Mouse (Mus musculus) hindbrain, embryonic 16.5 days (tissue): Measurements from ENCODE around the gene Mgrn1. TPM values are rescaled to one million over a fixed set of nuclear protein-coding genes. Genes with fewer than 3 reads are reported as not detected.
A peak's percentile ranks its signal among the peaks of the same experiment; 100 is the strongest.

Source experiments
- ATAC-seq: fragments of 200-750 bp; cut with Nextera tagmentation; 2 replicates; pipeline ENCODE4 v1.8.0; 2017; ENCODE audit warnings: moderate TSS enrichment, moderate library complexity
- H3K27ac ChIP-seq: fragments of 300-500 bp; sonication (generic); 2 replicates; pipeline ENCODE4 v1.5.1; 2014; ENCODE audit warnings: low read depth, mild to moderate bottlenecking, control low read depth, low read length, moderate library complexity
- H3K27me3 ChIP-seq: fragments of 300-500 bp; sonication (generic); replicated peaks from 2 replicates; pipeline ENCODE4 v1.6.1; 2014; ENCODE audit warnings: low read length; ENCODE audit not compliant: control insufficient read depth, insufficient read depth
- H3K36me3 ChIP-seq: fragments of 300-500 bp; sonication (generic); 2 replicates; pipeline ENCODE4 v1.6.1; 2014; ENCODE audit warnings: mild to moderate bottlenecking, low read length, moderate library complexity, mixed read lengths; ENCODE audit not compliant: control insufficient read depth, insufficient read depth
- H3K4me1 ChIP-seq: fragments of 300-500 bp; sonication (generic); 2 replicates; pipeline ENCODE4 v1.6.1; 2014; ENCODE audit warnings: low read depth, low read length; ENCODE audit not compliant: control insufficient read depth, insufficient read depth
- H3K4me2 ChIP-seq: fragments of 300-500 bp; sonication (generic); 2 replicates; pipeline ENCODE4 v1.6.1; 2014; ENCODE audit warnings: mild to moderate bottlenecking, low read length, control low read depth, moderate library complexity
- H3K4me3 ChIP-seq: fragments of 300-500 bp; sonication (generic); 2 replicates; pipeline ENCODE4 v1.5.1; 2014; ENCODE audit warnings: mild to moderate bottlenecking, low read length, control low read depth, moderate library complexity
- H3K9ac ChIP-seq: fragments of 300-500 bp; sonication (generic); 2 replicates; pipeline ENCODE4 v1.6.1; 2014; ENCODE audit warnings: low read depth, mild to moderate bottlenecking, control low read depth, low read length, moderate library complexity
- H3K9me3 ChIP-seq: fragments of 300-500 bp; sonication (generic); 2 replicates; pipeline ENCODE4 v1.6.1; 2014; ENCODE audit warnings: mild to moderate bottlenecking, low read length, moderate library complexity; ENCODE audit not compliant: control insufficient read depth
- WGBS: fragments of 180-500 bp; shearing (Covaris S2); extraction: QIAGEN DNeasy Blood & Tissue Kit; methylation state at CpG from one replicate; pipeline ENCODE4 v1.1.7; 2014; 5-methylcytosine and 5-hydroxymethylcytosine counted together
- polyA plus RNA-seq: library from polyadenylated mRNA; unstranded; fragments of >200 nt; fragmentation: Nextera tagmentation; extraction: Ambion mirVana; gene quantifications from 2 replicates; pipeline ENCODE4 v1.2.1, GENCODE M21; 2015

Mgrn1 gene
- polyA plus RNA-seq, 1 experiment from 2014 or later: 133 TPM

GRCm38 (mm10) chr16:4861392-4861791, 24.7 kb upstream of the Mgrn1 start:
- H3K9me3 ChIP-seq: no peaks in the 10 kb centered on the region
- H3K4me3 ChIP-seq: no peak overlapping the region
- H3K27me3 ChIP-seq: no peaks in the 10 kb centered on the region
- H3K27ac ChIP-seq: no peak overlapping the region
- no peaks in the 10 kb centered on the region for H3K4me1 ChIP-seq
- H3K4me2 ChIP-seq: no peak overlapping the region
- 0 out of 2 replicates have a peak, but pooled peaks have one; percentile 14 for ATAC-seq
- 50% methylated on average over 10 of the region's 10 CpGs for WGBS
- H3K36me3 ChIP-seq: no peaks in the 10 kb centered on the region
- no peak overlapping the region for H3K9ac ChIP-seq

DNA sequence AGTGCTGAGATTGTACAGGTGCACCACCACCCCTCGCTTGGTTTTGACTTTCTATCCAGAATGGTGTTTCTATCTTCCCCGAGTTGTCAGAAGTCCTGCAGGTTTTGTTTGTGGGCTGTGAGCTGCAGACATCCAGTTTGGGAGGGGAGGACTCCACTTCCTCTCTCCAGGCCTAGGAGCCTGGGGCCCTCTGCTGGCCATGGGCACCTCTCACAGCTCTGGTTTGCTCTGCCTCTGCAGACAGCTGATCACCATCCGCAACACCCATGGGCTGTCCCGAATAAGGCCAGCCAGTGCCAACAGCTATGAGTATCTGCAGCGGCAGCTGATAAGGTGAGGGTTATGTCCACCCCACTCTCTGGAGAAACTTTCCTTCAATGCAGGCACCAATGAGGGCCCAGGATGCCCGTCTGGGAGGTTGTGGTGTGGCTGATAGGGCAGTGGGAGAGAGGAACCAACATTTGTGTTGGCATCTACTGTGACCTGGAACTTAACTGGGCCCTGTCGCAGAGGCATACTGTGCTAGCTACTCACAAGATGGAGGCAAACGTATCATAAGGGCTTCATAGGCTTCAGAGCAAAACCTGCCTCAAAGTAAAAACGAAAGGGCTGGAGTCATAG, 23.1 kb upstream of the Mgrn1 start:
- Histone ChIP-seq H3K4me2 (no peak overlapping the region), H3K4me1 (no peaks in the 10 kb centered on the region), H3K9me3 (no peaks in the 10 kb centered on the region), H3K9ac (no peak overlapping the region), H3K36me3 (no peaks in the 10 kb centered on the region), H3K4me3 (no peak overlapping the region), H3K27ac (no peak overlapping the region), H3K27me3 (no peaks in the 10 kb centered on the region)
- WGBS: 58% methylated on average over 9 of the region's 9 CpGs
- ATAC-seq: peak; percentile 81

GRCm38 (mm10) chr16:4863742-4864141, 22.3 kb upstream of the Mgrn1 start:
- no peak for ATAC-seq
- WGBS: 79% methylated on average over 8 of the region's 8 CpGs

GRCm38 (mm10) chr16:4866101-4866695, 19.9 kb upstream of the Mgrn1 start:
- H3K27ac ChIP-seq: no peak overlapping the region
- no peak for ATAC-seq
- H3K9ac ChIP-seq: no peak overlapping the region
- no peak overlapping the region for H3K4me3 ChIP-seq
- H3K4me1 ChIP-seq: no peaks in the 10 kb centered on the region
- H3K27me3 ChIP-seq: no peaks in the 10 kb centered on the region
- H3K36me3 ChIP-seq: peaks cover 10% of the 10 kb centered on the region; the same call in 1 of the 2 replicates
- H3K4me2 ChIP-seq: no peak overlapping the region
- H3K9me3 ChIP-seq: no peaks in the 10 kb centered on the region
- WGBS: 73% methylated on average over 7 of the region's 7 CpGs

More at GRCm38 (mm10) chr16:4863742-4864141, 22.3 kb upstream of the Mgrn1 start:
- Histone ChIP-seq H3K4me3 (no peak overlapping the region), H3K4me2 (no peak overlapping the region), H3K36me3 (no peaks in the 10 kb centered on the region), H3K4me1 (no peaks in the 10 kb centered on the region), H3K9ac (no peak overlapping the region), H3K27ac (no peak overlapping the region), H3K27me3 (no peaks in the 10 kb centered on the region), H3K9me3 (no peaks in the 10 kb centered on the region)

DNA sequence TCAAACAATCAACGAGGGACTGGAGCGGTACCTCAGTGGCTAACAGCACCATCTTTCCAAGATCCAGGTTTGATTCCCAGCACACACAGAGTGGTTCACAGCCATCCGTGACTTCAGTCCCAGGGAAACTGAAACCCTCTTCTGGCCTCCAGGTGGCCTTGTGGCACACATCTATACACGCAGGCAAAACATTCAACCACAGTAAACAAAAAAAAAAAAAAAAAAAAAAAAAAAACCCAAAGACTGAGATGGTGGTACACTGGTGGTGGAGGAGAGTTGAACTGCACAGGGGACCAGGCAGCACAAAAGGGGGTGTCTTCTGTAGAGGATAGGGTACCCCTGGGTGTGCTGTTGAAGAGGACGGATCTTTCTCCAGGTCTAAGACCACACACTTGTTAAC, 15.6 kb upstream of the Mgrn1 start:
- 93% methylated on average over 5 of the region's 5 CpGs for WGBS
- ATAC-seq: no peak
- H3K27ac ChIP-seq: no peak overlapping the region

DNA sequence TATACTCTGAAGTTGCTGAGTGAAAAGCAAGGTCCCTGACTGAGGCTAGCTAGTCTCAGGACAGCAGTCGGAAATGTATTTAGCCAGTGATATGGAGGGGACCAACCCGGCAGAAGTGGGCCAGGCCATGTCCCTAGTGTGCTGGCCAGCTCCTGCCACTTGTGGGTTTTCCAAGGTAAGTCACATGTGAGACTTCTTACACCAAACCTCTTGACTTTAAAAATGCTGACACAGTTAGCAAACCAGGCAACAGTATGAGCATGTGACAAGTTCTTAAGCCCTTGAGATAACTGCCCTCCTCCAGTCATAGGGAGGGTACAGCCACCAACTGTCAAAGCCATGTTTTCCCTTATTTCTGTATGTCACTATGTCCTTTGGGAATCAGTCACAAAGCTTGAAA, 14.1 kb upstream of the Mgrn1 start:
- H3K4me1 ChIP-seq: peaks cover 7% of the 10 kb centered on the region
- 86% methylated on average over 2 of the region's 2 CpGs for WGBS
- no peaks in the 10 kb centered on the region for H3K27me3 ChIP-seq
- H3K36me3 ChIP-seq: peaks cover 13% of the 10 kb centered on the region; the same call in 1 of the 2 replicates
- H3K9ac ChIP-seq: no peak overlapping the region
- H3K4me3 ChIP-seq: no peak overlapping the region
- H3K9me3 ChIP-seq: no peaks in the 10 kb centered on the region
- no peak overlapping the region for H3K27ac ChIP-seq
- H3K4me2 ChIP-seq: no peak overlapping the region
- no peak for ATAC-seq

More for the DNA sequence above, 15.6 kb upstream of the Mgrn1 start:
- no peaks in the 10 kb centered on the region for H3K4me1 ChIP-seq
- H3K36me3 ChIP-seq: peaks cover 13% of the 10 kb centered on the region; the same call in 1 of the 2 replicates
- H3K9ac ChIP-seq: no peak overlapping the region
- H3K4me2 ChIP-seq: no peak overlapping the region
- no peaks in the 10 kb centered on the region for H3K27me3 ChIP-seq
- no peak overlapping the region for H3K4me3 ChIP-seq
- H3K9me3 ChIP-seq: no peaks in the 10 kb centered on the region

GRCm38 (mm10) chr16:4875198-4876032, 10.6 kb upstream of the Mgrn1 start:
- WGBS: 68% methylated on average over 23 of the region's 23 CpGs
- ATAC-seq: no peak
- Histone ChIP-seq H3K27me3 (no peaks in the 10 kb centered on the region), H3K36me3 (0 out of 2 replicates have a peak, but pooled peaks cover 3% of the 10 kb centered on the region), H3K27ac (no peak overlapping the region), H3K9me3 (no peaks in the 10 kb centered on the region), H3K9ac (no peak overlapping the region), H3K4me1 (peaks cover 24% of the 10 kb centered on the region), H3K4me3 (no peak overlapping the region), H3K4me2 (no peak overlapping the region)

DNA sequence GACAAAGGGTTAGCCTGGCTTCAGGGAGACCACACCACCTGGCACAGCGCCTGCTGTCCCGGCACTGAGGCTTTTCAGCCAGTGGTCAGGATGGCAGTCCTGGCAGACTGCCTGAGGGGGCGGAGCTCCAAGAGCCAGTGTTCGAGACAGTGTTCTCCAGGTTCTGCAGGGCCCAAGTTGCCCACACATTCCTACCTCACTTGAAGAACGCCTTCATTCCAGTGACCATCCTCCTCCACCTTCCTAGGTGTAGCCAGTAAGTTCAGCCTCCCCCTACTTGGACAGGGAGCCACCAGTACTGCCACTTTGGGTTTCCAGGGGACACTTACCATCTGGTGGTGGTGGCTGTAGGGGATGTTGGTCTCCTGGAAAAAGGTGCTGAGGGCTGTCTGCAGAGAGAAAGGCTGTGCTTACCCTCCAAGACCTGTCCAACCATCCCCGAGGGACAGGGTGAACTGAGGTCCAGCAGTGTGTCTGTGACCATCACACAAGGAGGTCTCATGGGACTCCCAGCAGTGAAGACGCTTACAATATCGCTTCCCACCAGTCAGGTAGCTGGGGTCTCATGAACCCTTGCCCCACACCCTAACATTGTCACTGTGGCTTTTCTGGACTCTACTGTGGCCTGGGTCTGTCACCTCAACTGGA, 9.9 kb upstream of the Mgrn1 start:
- WGBS: 75% methylated on average over 8 of the region's 8 CpGs
- Histone ChIP-seq H3K9ac (no peak overlapping the region), H3K4me2 (no peak overlapping the region), H3K27me3 (no peaks in the 10 kb centered on the region), H3K27ac (no peak overlapping the region), H3K4me3 (no peak overlapping the region), H3K4me1 (peaks cover 24% of the 10 kb centered on the region), H3K9me3 (no peaks in the 10 kb centered on the region), H3K36me3 (0 out of 2 replicates have a peak, but pooled peaks cover 3% of the 10 kb centered on the region)
- ATAC-seq: no peak
